Mouse (Mus musculus): Measurements from ENCODE around the gene Zbtb39. TPM values are rescaled to one million over a fixed set of nuclear protein-coding genes. Genes with fewer than 3 reads are reported as not detected.

Gene Zbtb39
- 3.4 and 3.5 TPM in 2 replicates for polyA plus RNA-seq (2015; fragmentation: Nextera tagmentation; extraction: Ambion mirVana)

DNA sequence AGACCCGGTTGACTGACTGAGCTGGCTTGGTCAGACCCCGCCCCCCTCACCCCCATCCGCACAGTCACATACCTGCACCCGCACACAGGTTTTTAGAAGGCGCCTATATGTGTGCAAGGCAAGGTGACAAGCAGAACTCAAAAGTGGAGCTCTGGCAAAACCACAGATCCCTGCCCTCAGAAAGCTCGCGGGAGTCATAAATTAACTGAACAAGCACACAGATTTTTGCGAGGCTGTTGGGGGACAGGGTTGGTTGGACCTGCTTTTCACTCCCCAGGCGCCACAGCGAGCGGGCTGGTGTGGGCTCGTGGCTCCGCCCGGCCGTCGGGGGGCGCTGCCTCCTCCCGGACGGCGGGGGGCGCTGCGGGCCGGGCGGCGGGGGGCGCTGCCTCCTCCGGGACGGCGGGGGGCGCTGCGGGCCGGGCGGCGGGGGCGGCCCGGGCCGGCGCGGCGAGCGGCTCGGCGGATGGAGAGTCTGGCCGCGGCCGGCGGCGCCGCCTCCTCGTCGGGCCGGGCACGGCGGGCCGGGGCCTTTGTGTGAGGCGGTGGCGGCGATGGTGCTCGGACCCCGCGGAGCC is at the start of gene Zbtb39:
Gene Zbtb39, plus strand, starts transcription at position 456 of the 578 bp plus-strand sequence.
- H3K27ac ChIP-seq (ENCODE audit: low read length), result peak within 1 kb of the TSS; percentile 47
- 0 out of 2 replicates have a peak, but pooled peaks cover 3% of the 10 kb centered on the region for H3K27me3 ChIP-seq (replicated peaks; ENCODE audit: control insufficient read depth, insufficient read depth, low read length)
- peak within 1 kb of the TSS; percentile 94 for H3K9ac ChIP-seq (replicated peaks; ENCODE audit: low read depth, low read length)
- H3K4me1 ChIP-seq (replicated peaks; ENCODE audit: control insufficient read depth, insufficient read depth, low read length), result peaks cover 14% of the 10 kb centered on the region
- peak within 1 kb of the TSS; percentile 81 for H3K4me2 ChIP-seq (ENCODE audit: low read length)
- H3K9me3 ChIP-seq (ENCODE audit: control insufficient read depth, low read length), result no peaks in the 10 kb centered on the region
- ATAC-seq, result peak; percentile 89
- H3K36me3 ChIP-seq (ENCODE audit: control insufficient read depth, insufficient read depth), result peaks cover 26% of the 10 kb centered on the region
- peak within 1 kb of the TSS; percentile 88 for H3K4me3 ChIP-seq (replicated peaks; ENCODE audit: low read length)
- WGBS, result under 1% methylated on average over 58 of the region's 61 CpGs

GRCm38 (mm10) chr10:127691053-127691452 is 48.3 kb upstream of the Zbtb39 start:
- Histone ChIP-seq H3K9ac (replicated peaks; ENCODE audit: low read depth, low read length) (no peak overlapping the region), H3K4me3 (replicated peaks; ENCODE audit: low read length) (no peak overlapping the region), H3K4me1 (replicated peaks; ENCODE audit: control insufficient read depth, insufficient read depth, low read length) (no peaks in the 10 kb centered on the region), H3K27me3 (replicated peaks; ENCODE audit: control insufficient read depth, insufficient read depth, low read length) (no peaks in the 10 kb centered on the region), H3K9me3 (ENCODE audit: control insufficient read depth, low read length) (no peaks in the 10 kb centered on the region), H3K4me2 (ENCODE audit: low read length) (no peak overlapping the region), H3K36me3 (ENCODE audit: control insufficient read depth, insufficient read depth) (0 out of 2 replicates have a peak, but pooled peaks cover 5% of the 10 kb centered on the region), H3K27ac (ENCODE audit: low read length) (no peak overlapping the region)
- 25% methylated on average over 1 of the region's 1 CpGs for WGBS
- no peak for ATAC-seq

DNA sequence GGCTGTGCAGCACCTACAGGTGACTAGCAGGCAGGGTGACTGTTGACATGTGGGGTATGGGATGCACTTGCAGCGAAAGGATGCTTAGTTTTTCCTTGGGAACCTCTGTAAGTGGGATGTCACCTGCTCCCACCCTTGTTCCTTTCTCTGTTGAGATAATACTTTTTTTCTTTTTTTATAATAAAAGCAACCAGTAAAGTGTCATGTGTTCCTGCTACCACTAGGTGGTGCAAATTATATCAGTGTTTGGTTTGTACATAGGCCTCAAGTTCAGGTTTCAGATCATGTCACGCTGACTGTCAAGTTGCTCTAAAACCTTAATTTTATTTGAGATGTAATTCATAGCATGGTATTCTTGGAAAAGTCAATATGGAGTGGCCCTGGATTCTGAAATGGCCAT is 44.7 kb upstream of the Zbtb39 start:
- Histone ChIP-seq H3K4me3 (replicated peaks; ENCODE audit: low read length) (no peak overlapping the region), H3K4me1 (replicated peaks; ENCODE audit: control insufficient read depth, insufficient read depth, low read length) (no peaks in the 10 kb centered on the region), H3K9ac (replicated peaks; ENCODE audit: low read depth, low read length) (no peak overlapping the region), H3K27ac (ENCODE audit: low read length) (no peak overlapping the region), H3K9me3 (ENCODE audit: control insufficient read depth, low read length) (no peaks in the 10 kb centered on the region), H3K36me3 (ENCODE audit: control insufficient read depth, insufficient read depth) (peaks cover 9% of the 10 kb centered on the region; the same call in 1 of the 2 replicates), H3K27me3 (replicated peaks; ENCODE audit: control insufficient read depth, insufficient read depth, low read length) (no peaks in the 10 kb centered on the region), H3K4me2 (ENCODE audit: low read length) (no peak overlapping the region)
- 0 out of 2 replicates have a peak, but pooled peaks have one; percentile 28 for ATAC-seq
- WGBS, result 66% methylated on average over 2 of the region's 2 CpGs

DNA sequence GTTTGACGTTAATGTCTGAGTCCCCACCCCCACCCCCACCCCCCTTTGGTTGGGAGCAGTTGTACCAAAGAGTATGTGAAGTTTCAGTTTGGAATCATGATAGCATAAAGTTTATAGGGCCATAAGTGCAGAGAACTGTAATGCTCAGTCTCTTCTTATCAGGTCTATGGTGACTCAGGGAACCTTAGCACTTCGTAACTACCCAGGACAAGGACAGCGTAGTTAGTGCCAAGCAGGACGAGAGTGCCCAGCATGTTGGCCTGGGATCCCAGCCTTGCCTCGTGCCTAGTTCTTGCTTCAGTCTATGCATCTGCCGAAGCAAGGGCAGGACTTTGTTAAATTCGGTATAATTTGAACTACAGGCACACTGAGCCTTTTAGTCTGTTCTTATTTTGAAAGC is 43.6 kb upstream of the Zbtb39 start:
- H3K27ac ChIP-seq (ENCODE audit: low read length), result no peak overlapping the region
- H3K4me2 ChIP-seq (ENCODE audit: low read length), result no peak overlapping the region
- H3K4me3 ChIP-seq (replicated peaks; ENCODE audit: low read length), result no peak overlapping the region
- no peak for ATAC-seq
- H3K9ac ChIP-seq (replicated peaks; ENCODE audit: low read depth, low read length), result no peak overlapping the region
- no peaks in the 10 kb centered on the region for H3K9me3 ChIP-seq (ENCODE audit: control insufficient read depth, low read length)
- H3K4me1 ChIP-seq (replicated peaks; ENCODE audit: control insufficient read depth, insufficient read depth, low read length), result no peaks in the 10 kb centered on the region
- peaks cover 8% of the 10 kb centered on the region; the same call in 1 of the 2 replicates for H3K36me3 ChIP-seq (ENCODE audit: control insufficient read depth, insufficient read depth)
- WGBS, result 91% methylated on average over 7 of the region's 7 CpGs
- H3K27me3 ChIP-seq (replicated peaks; ENCODE audit: control insufficient read depth, insufficient read depth, low read length), result no peaks in the 10 kb centered on the region

DNA sequence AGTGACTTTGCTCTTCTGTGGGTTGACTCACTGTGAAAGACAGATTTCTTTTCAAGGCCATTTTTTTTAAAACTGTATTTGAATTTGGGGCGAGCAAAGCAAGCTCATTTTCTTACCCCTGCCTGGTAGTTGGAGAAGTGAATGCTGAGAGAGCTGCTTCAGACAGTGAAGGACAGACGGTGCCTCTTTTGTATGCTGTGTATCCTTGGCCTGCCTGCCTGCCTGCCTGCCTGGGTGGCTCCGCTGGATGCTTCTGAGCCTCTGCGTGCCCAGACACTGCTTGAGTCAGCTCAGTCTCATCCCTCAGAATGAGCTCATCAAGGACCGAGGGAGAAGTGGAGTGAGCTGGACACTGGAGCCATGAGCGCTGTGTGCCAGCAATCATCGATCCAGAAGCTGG is 40.4 kb upstream of the Zbtb39 start:
- Histone ChIP-seq H3K36me3 (ENCODE audit: control insufficient read depth, insufficient read depth) (peaks cover 4% of the 10 kb centered on the region; the same call in 1 of the 2 replicates), H3K4me1 (replicated peaks; ENCODE audit: control insufficient read depth, insufficient read depth, low read length) (no peaks in the 10 kb centered on the region), H3K27me3 (replicated peaks; ENCODE audit: control insufficient read depth, insufficient read depth, low read length) (no peaks in the 10 kb centered on the region), H3K9ac (replicated peaks; ENCODE audit: low read depth, low read length) (no peak overlapping the region), H3K4me2 (ENCODE audit: low read length) (no peak overlapping the region), H3K27ac (ENCODE audit: low read length) (no peak overlapping the region), H3K9me3 (ENCODE audit: control insufficient read depth, low read length) (no peaks in the 10 kb centered on the region), H3K4me3 (replicated peaks; ENCODE audit: low read length) (no peak overlapping the region)
- WGBS, result 94% methylated on average over 7 of the region's 7 CpGs
- no peak for ATAC-seq

DNA sequence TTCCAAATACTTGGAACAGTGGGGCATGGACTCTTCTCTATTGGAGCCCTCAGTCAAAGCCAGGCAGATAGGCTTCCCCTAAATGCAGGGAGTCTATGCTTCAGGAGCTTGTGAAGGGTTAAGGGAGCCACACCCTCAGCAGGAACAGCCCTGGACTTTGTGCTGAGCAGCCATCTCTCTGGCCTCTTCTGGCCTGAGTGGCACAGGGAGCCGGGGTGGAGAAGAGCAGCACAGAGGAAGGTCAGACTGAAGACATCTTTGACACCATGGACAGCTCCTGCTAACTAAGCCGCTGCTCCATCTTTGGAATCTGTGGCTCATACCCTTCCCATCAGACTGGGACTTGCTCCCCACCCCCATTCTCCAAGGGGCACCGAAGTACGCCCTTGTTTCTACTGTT is 36.0 kb upstream of the Zbtb39 start:
- no peaks in the 10 kb centered on the region for H3K9me3 ChIP-seq (ENCODE audit: control insufficient read depth, low read length)
- WGBS, result 59% methylated on average over 4 of the region's 4 CpGs
- no peaks in the 10 kb centered on the region for H3K27me3 ChIP-seq (replicated peaks; ENCODE audit: control insufficient read depth, insufficient read depth, low read length)
- peaks cover 3% of the 10 kb centered on the region; the same call in 1 of the 2 replicates for H3K36me3 ChIP-seq (ENCODE audit: control insufficient read depth, insufficient read depth)
- no peak overlapping the region for H3K4me2 ChIP-seq (ENCODE audit: low read length)
- H3K9ac ChIP-seq (replicated peaks; ENCODE audit: low read depth, low read length), result no peak overlapping the region
- H3K4me3 ChIP-seq (replicated peaks; ENCODE audit: low read length), result no peak overlapping the region
- H3K4me1 ChIP-seq (replicated peaks; ENCODE audit: control insufficient read depth, insufficient read depth, low read length), result no peaks in the 10 kb centered on the region
- no peak overlapping the region for H3K27ac ChIP-seq (ENCODE audit: low read length)
- ATAC-seq, result no peak

DNA sequence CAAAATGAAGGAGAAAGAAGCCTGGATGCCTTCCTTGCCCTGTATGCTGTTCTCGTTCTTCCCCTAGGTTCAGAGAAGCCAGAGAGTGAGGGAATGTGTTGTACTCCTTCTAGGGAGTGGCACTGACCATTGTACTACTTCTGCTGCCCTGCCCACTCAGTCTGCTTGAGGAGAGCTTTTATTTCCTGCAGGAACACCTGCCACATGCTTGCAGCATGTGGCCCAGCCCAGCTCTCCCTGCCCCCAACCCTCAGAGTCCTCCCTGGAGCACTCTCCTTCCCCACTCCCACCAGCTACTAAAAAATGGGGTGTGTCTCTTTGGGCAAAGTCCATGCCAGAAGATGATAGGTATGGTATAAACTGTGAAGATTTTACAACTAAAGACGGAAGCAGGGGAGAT is 35.0 kb upstream of the Zbtb39 start:
- no peak overlapping the region for H3K9ac ChIP-seq (replicated peaks; ENCODE audit: low read depth, low read length)
- H3K4me1 ChIP-seq (replicated peaks; ENCODE audit: control insufficient read depth, insufficient read depth, low read length), result no peaks in the 10 kb centered on the region
- no peaks in the 10 kb centered on the region; the same call in 1 of the 2 replicates for H3K36me3 ChIP-seq (ENCODE audit: control insufficient read depth, insufficient read depth)
- H3K9me3 ChIP-seq (ENCODE audit: control insufficient read depth, low read length), result no peaks in the 10 kb centered on the region
- 70% methylated on average over 2 of the region's 2 CpGs for WGBS
- no peak overlapping the region for H3K4me2 ChIP-seq (ENCODE audit: low read length)
- ATAC-seq, result no peak
- H3K4me3 ChIP-seq (replicated peaks; ENCODE audit: low read length), result no peak overlapping the region
- no peaks in the 10 kb centered on the region for H3K27me3 ChIP-seq (replicated peaks; ENCODE audit: control insufficient read depth, insufficient read depth, low read length)
- H3K27ac ChIP-seq (ENCODE audit: low read length), result no peak overlapping the region

GRCm38 (mm10) chr10:127704766-127705220 is 34.5 kb upstream of the Zbtb39 start, which contains the start of gene Myo1a:
Gene Myo1a, plus strand, starts transcription at chr10:127705170.
- no peak for ATAC-seq
- WGBS, result 62% methylated on average over 2 of the region's 2 CpGs
- H3K4me2 ChIP-seq (ENCODE audit: low read length), result no peak within 1 kb of the TSS

DNA sequence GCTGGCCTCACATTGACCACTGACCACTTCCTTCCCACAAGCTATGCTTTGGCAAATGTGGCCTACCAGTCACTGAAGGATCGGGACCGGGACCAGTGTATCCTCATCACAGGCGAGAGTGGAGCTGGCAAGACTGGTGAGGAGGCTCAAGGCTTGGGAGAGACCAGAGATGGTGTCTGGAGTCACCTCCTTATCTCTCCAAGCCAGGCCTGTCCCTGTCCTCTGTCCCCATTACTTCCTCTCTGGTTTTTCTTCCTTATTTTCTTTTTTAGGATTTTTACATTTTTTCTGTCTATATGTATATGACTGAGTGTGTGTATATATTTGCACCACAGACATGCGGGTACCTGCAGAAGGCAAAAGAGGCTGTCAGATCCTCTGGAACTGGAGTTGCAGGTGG is 33.6 kb upstream of the Zbtb39 start:
- no peak overlapping the region for H3K4me2 ChIP-seq (ENCODE audit: low read length)
- WGBS, result 95% methylated on average over 4 of the region's 4 CpGs

More at GRCm38 (mm10) chr10:127704766-127705220, 34.5 kb upstream of the Zbtb39 start, which contains the start of gene Myo1a:
- no peak within 1 kb of the TSS for H3K4me3 ChIP-seq (replicated peaks; ENCODE audit: low read length)
- no peaks in the 10 kb centered on the region for H3K9me3 ChIP-seq (ENCODE audit: control insufficient read depth, low read length)
- H3K27ac ChIP-seq (ENCODE audit: low read length), result no peak within 1 kb of the TSS
- no peaks in the 10 kb centered on the region for H3K27me3 ChIP-seq (replicated peaks; ENCODE audit: control insufficient read depth, insufficient read depth, low read length)
- no peaks in the 10 kb centered on the region for H3K36me3 ChIP-seq (ENCODE audit: control insufficient read depth, insufficient read depth)
- no peaks in the 10 kb centered on the region for H3K4me1 ChIP-seq (replicated peaks; ENCODE audit: control insufficient read depth, insufficient read depth, low read length)
- no peak within 1 kb of the TSS for H3K9ac ChIP-seq (replicated peaks; ENCODE audit: low read depth, low read length)

More for the DNA sequence above, 33.6 kb upstream of the Zbtb39 start:
- H3K36me3 ChIP-seq (ENCODE audit: control insufficient read depth, insufficient read depth), result no peaks in the 10 kb centered on the region
- ATAC-seq, result no peak
- no peaks in the 10 kb centered on the region for H3K9me3 ChIP-seq (ENCODE audit: control insufficient read depth, low read length)
- H3K27me3 ChIP-seq (replicated peaks; ENCODE audit: control insufficient read depth, insufficient read depth, low read length), result no peaks in the 10 kb centered on the region
- H3K4me3 ChIP-seq (replicated peaks; ENCODE audit: low read length), result no peak overlapping the region
- H3K9ac ChIP-seq (replicated peaks; ENCODE audit: low read depth, low read length), result no peak overlapping the region
- no peaks in the 10 kb centered on the region for H3K4me1 ChIP-seq (replicated peaks; ENCODE audit: control insufficient read depth, insufficient read depth, low read length)
- no peak overlapping the region for H3K27ac ChIP-seq (ENCODE audit: low read length)

Data from forebrain, embryonic 16.5 days (tissue).